Mouse (Mus musculus) ES-E14 (cell line): ENCODE measurements at regions not wholly inside any gene's neighbourhood (a gene's known extent, or its start where the extent isn't known, plus 50 kb on each side); places are given as distances from the start of the nearest gene placed in this dataset.

Experiments
- CHD2 ChIP-seq: IDR thresholded peaks from 2 replicates; pipeline ENCODE4 v1.6.1; 2014; ENCODE audit warnings: mild to moderate bottlenecking, low read depth, low read length, inconsistent platforms
- ZC3H11A ChIP-seq: IDR thresholded peaks from 2 replicates; pipeline ENCODE4 v1.6.1; 2012; ENCODE audit warnings: low read depth, mild to moderate bottlenecking, inconsistent platforms, low read length, borderline replicate concordance

GRCm38 (mm10) chr6:18664687-18665086 is 150.0 kb upstream of the Cttnbp2 start:
- TF ChIP-seq CHD2 (no peak), ZC3H11A (no peak)
